Comparison of ENCODE assay signal across 8 mouse cellular contexts in genomic region chr10:81358209-81358608, GRCm38 (mm10). TPM values are rescaled to one million over a fixed set of nuclear protein-coding genes. Genes with fewer than 3 reads are reported as not detected.
DNase-seq lines count a peak whose midpoint lies in the region; ATAC-seq and TF ChIP-seq lines count a peak whose summit lies in the region.

No protein-coding gene starts in this region.

- WGBS in forebrain, postnatal 0 days: 31% methylated on average over 4 of the region's 4 CpGs
- 34% methylated on average over 4 of the region's 4 CpGs for WGBS in lung, postnatal 0 days

- intact Hi-C loops in gastrocnemius, adult 2 months (cut with DNase I): no loop called here

- H3K4me3 ChIP-seq in gastrocnemius, adult 2 months: peak overlapping the region; percentile 92
- peak overlapping the region; percentile 93 for H3K4me3 ChIP-seq in E14TG2a.4 (replicated peaks; ENCODE audit: low read length)
- peak overlapping the region; percentile 80 for H3K4me3 ChIP-seq in forebrain, postnatal 0 days (ENCODE audit: low read depth, low read length)
- H3K4me3 ChIP-seq in lung, postnatal 0 days (ENCODE audit: low read depth, low read length): peak overlapping the region; percentile 70

- TF ChIP-seq EP300 in lung, postnatal 0 days (IDR thresholded peaks at IDR 0.05): no peak

- H3K27me3 ChIP-seq in E14TG2a.4 (ENCODE audit: insufficient read depth, low read length): no peaks in the 10 kb centered on the region
- 0 out of 2 replicates have a peak, but pooled peaks cover under 1% of the 10 kb centered on the region for H3K27me3 ChIP-seq in forebrain, postnatal 0 days (ENCODE audit: insufficient read depth, low read length)
- no peaks in the 10 kb centered on the region for H3K27me3 ChIP-seq in lung, postnatal 0 days (replicated peaks; ENCODE audit: insufficient read depth, low read length)

- H3K4me1 ChIP-seq in E14TG2a.4 (replicated peaks; ENCODE audit: low read depth, low read length): peaks cover 94% of the 10 kb centered on the region
- H3K4me1 ChIP-seq in forebrain, postnatal 0 days (ENCODE audit: insufficient read depth): peaks cover 8% of the 10 kb centered on the region
- peaks cover 14% of the 10 kb centered on the region for H3K4me1 ChIP-seq in lung, postnatal 0 days (ENCODE audit: insufficient read depth, low read depth, low read length)

- H3K27ac ChIP-seq in gastrocnemius, adult 2 months: peak overlapping the region; percentile 88
- H3K27ac ChIP-seq in forebrain, postnatal 0 days (ENCODE audit: low read depth, low read length): no peak overlapping the region
- peak overlapping the region; percentile 62 for H3K27ac ChIP-seq in lung, postnatal 0 days (ENCODE audit: low read length)

- ATAC-seq in forebrain, postnatal 0 days: no peak
- peak; percentile 8; the same call in 1 of the 2 replicates for ATAC-seq in lung, postnatal 0 days
- no peak for ATAC-seq in CD4-positive, CD25-positive, alpha-beta regulatory T cell, adult 4 months

- no peak for DNase-seq in gastrocnemius, adult 2 months
- no peak for DNase-seq in gastrocnemius, postnatal 10 days
- no peak for DNase-seq in forebrain, postnatal 0 days
- DNase-seq in lung, postnatal 0 days (ENCODE audit: low spot score): no peak
- DNase-seq in layer of hippocampus, postnatal 36 days: no peak
- DNase-seq in thymus, postnatal 4 days: no peak

- peaks cover 48% of the 10 kb centered on the region for H3K36me3 ChIP-seq in E14TG2a.4 (ENCODE audit: insufficient read depth, low read length)
- 0 out of 2 replicates have a peak, but pooled peaks cover 8% of the 10 kb centered on the region for H3K36me3 ChIP-seq in forebrain, postnatal 0 days (ENCODE audit: insufficient read depth)
- no peaks in the 10 kb centered on the region for H3K36me3 ChIP-seq in lung, postnatal 0 days (ENCODE audit: insufficient read depth, low read length)

- no peak for TF ChIP-seq CTCF in gastrocnemius, adult 2 months (IDR thresholded peaks at IDR 0.05)
- TF ChIP-seq CTCF in E14TG2a.4 (conservative IDR thresholded peaks at IDR 0.05; ENCODE audit: low read length): no peak
- TF ChIP-seq CTCF in forebrain, postnatal 0 days (IDR thresholded peaks at IDR 0.05; ENCODE audit: low read depth): no peak
- no peak for TF ChIP-seq CTCF in lung, postnatal 0 days (IDR thresholded peaks at IDR 0.05)

- H3K4me2 ChIP-seq in forebrain, postnatal 0 days (ENCODE audit: low read depth): peak overlapping the region; percentile 95
- H3K4me2 ChIP-seq in lung, postnatal 0 days (replicated peaks; ENCODE audit: low read depth, low read length): peak overlapping the region; percentile 99

- peak overlapping the region; percentile 70 for H3K9ac ChIP-seq in forebrain, postnatal 0 days
- peak overlapping the region; percentile 56 for H3K9ac ChIP-seq in lung, postnatal 0 days (replicated peaks; ENCODE audit: low read depth)

- no peaks in the 10 kb centered on the region for H3K9me3 ChIP-seq in E14TG2a.4 (ENCODE audit: low read length)
- no peaks in the 10 kb centered on the region for H3K9me3 ChIP-seq in forebrain, postnatal 0 days (ENCODE audit: low read length)
- no peaks in the 10 kb centered on the region for H3K9me3 ChIP-seq in lung, postnatal 0 days (ENCODE audit: low read length)

RNA-seq across cellular contexts. Expression of gene Mfsd12, which starts 0.9 kb away (rescaled TPM):
- total RNA-seq in gastrocnemius, adult 2 months (2021): 1 to 10 TPM; 2.2 to 3.3 TPM
- total RNA-seq in gastrocnemius, postnatal 10 days (2021): 1 to 10 TPM; 4.5 to 7.5 TPM
- 19.8 and 23.4 TPM in 2 replicates for total RNA-seq in forebrain, postnatal 0 days (2014; rRNA removed)
- polyA plus RNA-seq in forebrain, postnatal 0 days (2015; fragmentation: Nextera tagmentation; extraction: Ambion mirVana): 10.1 TPM in 2 replicates
- 14.0 and 16.9 TPM in 2 replicates for polyA plus RNA-seq in lung, postnatal 0 days (2015; fragmentation: Nextera tagmentation; extraction: Ambion mirVana)
- 1 to 10 TPM; 1.3 to 1.5 TPM for polyA plus RNA-seq in CD4-positive, CD25-positive, alpha-beta regulatory T cell, adult 4 months (2017; shearing (Covaris generic))
- total RNA-seq in layer of hippocampus, postnatal 36 days (2021): 10 to 100 TPM; 43.5 to 48.4 TPM

RNA-seq across cellular contexts. Expression of gene 4930404N11Rik, which starts 7.4 kb away (rescaled TPM):
- 1 to 10 TPM in 1 of 2 experiments, under 1 TPM in 1; 0.89 to 1.2 TPM for total RNA-seq in gastrocnemius, adult 2 months (2021)
- total RNA-seq in gastrocnemius, postnatal 10 days (2021): 1 to 10 TPM in 1 of 2 experiments, under 1 TPM in 1; 0.85 to 1.4 TPM
- total RNA-seq in forebrain, postnatal 0 days (2014; rRNA removed): not detected in 2 replicates
- polyA plus RNA-seq in forebrain, postnatal 0 days (2015; fragmentation: Nextera tagmentation; extraction: Ambion mirVana): 0.16 and 0.20 TPM in 2 replicates
- polyA plus RNA-seq in lung, postnatal 0 days (2015; fragmentation: Nextera tagmentation; extraction: Ambion mirVana): 5.4 and 6.6 TPM in 2 replicates
- polyA plus RNA-seq in CD4-positive, CD25-positive, alpha-beta regulatory T cell, adult 4 months (2017; shearing (Covaris generic)): 1 to 10 TPM in 1 of 2 experiments, under 1 TPM in 1; 0.34 to 2.0 TPM
- total RNA-seq in layer of hippocampus, postnatal 36 days (2021): 1 to 10 TPM; 1.6 to 1.9 TPM

RNA-seq across cellular contexts. Expression of gene Hmg20b, which starts 7.9 kb away (rescaled TPM):
- 10 to 100 TPM; 22.9 to 28.2 TPM for total RNA-seq in gastrocnemius, adult 2 months (2021)
- total RNA-seq in gastrocnemius, postnatal 10 days (2021): 10 to 100 TPM; 26.8 to 41.9 TPM
- total RNA-seq in forebrain, postnatal 0 days (2014; rRNA removed): 15.1 and 21.6 TPM in 2 replicates
- polyA plus RNA-seq in forebrain, postnatal 0 days (2015; fragmentation: Nextera tagmentation; extraction: Ambion mirVana): 25.1 and 25.2 TPM in 2 replicates
- polyA plus RNA-seq in lung, postnatal 0 days (2015; fragmentation: Nextera tagmentation; extraction: Ambion mirVana): 94.3 and 101 TPM in 2 replicates
- 10 to 100 TPM; 14.4 to 17.3 TPM for polyA plus RNA-seq in CD4-positive, CD25-positive, alpha-beta regulatory T cell, adult 4 months (2017; shearing (Covaris generic))
- total RNA-seq in layer of hippocampus, postnatal 36 days (2021): 10 to 100 TPM; 27.6 to 35.0 TPM

RNA-seq across cellular contexts. Expression of gene Gipc3, which starts 15.1 kb away (rescaled TPM):
- 1 to 10 TPM in 1 of 2 experiments, under 1 TPM in 1; 0.69 to 1.3 TPM for total RNA-seq in gastrocnemius, adult 2 months (2021)
- 1 to 10 TPM in 1 of 2 experiments, under 1 TPM in 1; 0.96 to 1.3 TPM for total RNA-seq in gastrocnemius, postnatal 10 days (2021)
- total RNA-seq in forebrain, postnatal 0 days (2014; rRNA removed): 0.15 TPM in 1 of 2 replicates, not detected in the other
- not detected in 2 replicates for polyA plus RNA-seq in forebrain, postnatal 0 days (2015; fragmentation: Nextera tagmentation; extraction: Ambion mirVana)
- polyA plus RNA-seq in lung, postnatal 0 days (2015; fragmentation: Nextera tagmentation; extraction: Ambion mirVana): 0.33 and 0.55 TPM in 2 replicates
- polyA plus RNA-seq in CD4-positive, CD25-positive, alpha-beta regulatory T cell, adult 4 months (2017; shearing (Covaris generic)): under 1 TPM; 0.15 to 0.28 TPM
- 1 to 10 TPM; 1.7 to 1.9 TPM for total RNA-seq in layer of hippocampus, postnatal 36 days (2021)

RNA-seq across cellular contexts. Expression of gene Fzr1, which starts 20.1 kb away (rescaled TPM):
- 10 to 100 TPM; 14.0 to 18.8 TPM for total RNA-seq in gastrocnemius, adult 2 months (2021)
- total RNA-seq in gastrocnemius, postnatal 10 days (2021): 10 to 100 TPM; 17.6 to 24.1 TPM
- total RNA-seq in forebrain, postnatal 0 days (2014; rRNA removed): 60.2 and 67.2 TPM in 2 replicates
- 128 and 132 TPM in 2 replicates for polyA plus RNA-seq in forebrain, postnatal 0 days (2015; fragmentation: Nextera tagmentation; extraction: Ambion mirVana)
- polyA plus RNA-seq in lung, postnatal 0 days (2015; fragmentation: Nextera tagmentation; extraction: Ambion mirVana): 39.5 and 39.7 TPM in 2 replicates
- polyA plus RNA-seq in CD4-positive, CD25-positive, alpha-beta regulatory T cell, adult 4 months (2017; shearing (Covaris generic)): 10 to 100 TPM; 12.3 to 16.4 TPM
- 10 to 100 TPM; 61.5 to 68.9 TPM for total RNA-seq in layer of hippocampus, postnatal 36 days (2021)
